Mouse (Mus musculus): ENCODE data around the gene Drd5. TPM values are rescaled to one million over a fixed set of nuclear protein-coding genes. Genes with fewer than 3 reads are reported as not detected.

Gene Drd5
- 1.0 TPM for polyA plus RNA-seq (2015; fragmentation: Illumina TruSeq; extraction: RNeasy Lipid Tissue Mini Kit (QIAGEN cat#74804); ENCODE audit: insufficient read depth, low replicate concordance)

DNA sequence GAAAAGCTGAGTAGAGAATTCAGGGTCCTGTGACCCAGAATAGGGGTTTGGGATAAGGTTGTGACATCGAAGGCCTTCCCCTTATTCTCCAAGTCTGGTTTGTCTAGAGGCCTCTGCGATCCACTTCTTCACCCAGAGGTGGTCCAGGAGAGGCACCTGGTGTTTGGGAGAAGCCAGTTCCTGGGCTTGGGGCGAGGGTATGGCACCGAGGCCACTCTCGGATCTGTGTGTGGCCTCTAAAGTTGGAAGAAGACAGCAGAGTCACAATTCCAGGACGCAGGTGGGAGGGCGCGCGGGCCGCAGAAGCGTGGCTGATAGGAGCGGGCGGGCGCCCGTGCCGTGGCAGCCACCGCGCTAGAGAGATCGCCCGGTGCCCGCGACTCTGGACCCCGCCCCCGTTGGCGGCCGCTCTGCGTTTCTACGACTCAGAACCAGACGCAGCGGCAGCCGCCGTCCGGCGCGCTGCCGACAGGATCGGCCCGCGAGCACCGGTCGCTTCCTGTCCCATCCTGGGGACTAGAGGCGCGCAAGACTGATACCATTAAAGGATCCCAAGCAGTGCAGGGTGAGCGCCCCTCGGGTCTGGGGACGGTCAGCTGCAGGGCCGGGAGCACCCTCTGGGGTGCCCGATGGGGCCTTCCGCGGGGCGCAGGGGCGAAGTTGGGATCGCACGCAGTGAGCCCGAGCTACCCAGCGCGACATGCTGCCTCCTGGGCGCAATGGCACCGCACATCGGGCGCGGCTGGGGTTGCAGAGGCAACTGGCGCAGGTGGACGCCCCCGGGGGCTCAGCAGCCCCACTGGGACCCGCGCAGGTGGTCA, at the start of gene Drd5:
Gene Drd5 (plus strand): TSS at position 402 of the 821 bp plus-strand sequence.

DNA sequence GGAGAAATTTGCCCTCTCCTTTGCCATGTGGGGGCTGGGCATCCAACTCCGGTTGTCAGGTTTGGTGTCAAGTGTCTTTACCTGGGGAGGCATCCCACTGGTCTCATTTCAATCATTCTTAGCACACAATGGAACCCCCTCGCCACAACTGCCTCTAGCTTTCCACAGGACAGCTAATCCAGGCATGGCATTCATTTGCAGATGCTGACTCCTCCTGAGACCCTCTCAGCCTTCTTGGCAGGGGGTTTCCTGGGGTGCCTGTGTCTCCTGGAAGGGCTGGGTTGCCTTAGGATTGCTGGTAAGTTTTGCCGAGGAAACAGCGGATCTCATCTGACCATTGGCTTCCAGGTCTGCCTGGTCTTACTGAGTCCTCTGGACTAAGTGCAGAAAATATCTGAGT, 43.4 kb upstream of the Drd5 start, which contains the start of gene Otop1:
Gene Otop1 (plus strand): TSS at position 202 of the 400 bp plus-strand sequence.

Other genes with a start within 250 kb of the Drd5 start
- 2.6 TPM for gene Nsg1, start 159.5 kb upstream of the Drd5 start, polyA plus RNA-seq (2015; fragmentation: Illumina TruSeq; extraction: RNeasy Lipid Tissue Mini Kit (QIAGEN cat#74804); ENCODE audit: insufficient read depth, low replicate concordance)
- gene Zbtb49, start 98.9 kb upstream of the Drd5 start, polyA plus RNA-seq (2015; fragmentation: Illumina TruSeq; extraction: RNeasy Lipid Tissue Mini Kit (QIAGEN cat#74804); ENCODE audit: insufficient read depth, low replicate concordance), result 6.2 TPM
- 40.0 TPM for gene Lyar, start 98.9 kb upstream of the Drd5 start, polyA plus RNA-seq (2015; fragmentation: Illumina TruSeq; extraction: RNeasy Lipid Tissue Mini Kit (QIAGEN cat#74804); ENCODE audit: insufficient read depth, low replicate concordance)
- gene Tmem128, start 59.2 kb upstream of the Drd5 start, polyA plus RNA-seq (2015; fragmentation: Illumina TruSeq; extraction: RNeasy Lipid Tissue Mini Kit (QIAGEN cat#74804); ENCODE audit: insufficient read depth, low replicate concordance), result 76.5 TPM
- not detected for gene Otop1, start 43.4 kb upstream of the Drd5 start, polyA plus RNA-seq (2015; fragmentation: Illumina TruSeq; extraction: RNeasy Lipid Tissue Mini Kit (QIAGEN cat#74804); ENCODE audit: insufficient read depth, low replicate concordance)
- 9.3 TPM for gene Slc2a9, start 183.8 kb downstream of the Drd5 start, polyA plus RNA-seq (2015; fragmentation: Illumina TruSeq; extraction: RNeasy Lipid Tissue Mini Kit (QIAGEN cat#74804); ENCODE audit: insufficient read depth, low replicate concordance)
- 273 TPM for gene Wdr1, start 243.9 kb downstream of the Drd5 start, polyA plus RNA-seq (2015; fragmentation: Illumina TruSeq; extraction: RNeasy Lipid Tissue Mini Kit (QIAGEN cat#74804); ENCODE audit: insufficient read depth, low replicate concordance)